Comparison of ENCODE assay signal across 26 mouse cellular contexts in genomic region chr2:104578021-104578420, GRCm38 (mm10). TPM values are rescaled to one million over a fixed set of nuclear protein-coding genes. Genes with fewer than 3 reads are reported as not detected.
A peak's percentile ranks its signal among the peaks of the same experiment; 100 is the strongest.
DNase-seq lines count a peak whose midpoint lies in the region; ATAC-seq and TF ChIP-seq lines count a peak whose summit lies in the region.
"Had no signal": no experiment of that assay in that cellular context is flagged by ENCODE, and none has a peak within 500 bp of the region (broad histone marks: within the 10 kb centered on the region; RNA-seq: fewer than 3 reads in every experiment).

No protein-coding gene starts in this region.

- peaks cover 11% of the 10 kb centered on the region; the same call in 1 of the 2 replicates for H3K4me1 ChIP-seq in G1E (ENCODE audit: insufficient read depth, low read depth, low read length)
- peaks cover 6% of the 10 kb centered on the region; the same call in 1 of the 2 replicates for H3K4me1 ChIP-seq in liver, embryonic 12.5 days
- H3K4me1 ChIP-seq in forebrain, embryonic 11.5 days (replicated peaks; ENCODE audit: control insufficient read depth, insufficient read depth, low read length) = no peaks in the 10 kb centered on the region
- H3K4me1 ChIP-seq: embryonic facial prominence, embryonic 12.5 days; forebrain, embryonic 12.5 days; neural tube, embryonic 13.5 days; stomach, embryonic 15.5 days had no signal

- TF ChIP-seq CTCF in G1E (IDR thresholded peaks at IDR 0.05; ENCODE audit: low read depth, low read length) = no peak

- no peak overlapping the region for H3K4me2 ChIP-seq in liver, embryonic 12.5 days
- H3K4me2 ChIP-seq in forebrain, embryonic 11.5 days (ENCODE audit: low read depth, low read length, severe bottlenecking) = no peak overlapping the region
- H3K4me2 ChIP-seq: embryonic facial prominence, embryonic 12.5 days; forebrain, embryonic 12.5 days; heart, embryonic 15.5 days; hindbrain, embryonic 14.5 days; midbrain, embryonic 15.5 days; neural tube, embryonic 13.5 days; stomach, embryonic 15.5 days had no signal

- H3K9me3 ChIP-seq in G1E (replicated peaks) = no peaks in the 10 kb centered on the region
- no peaks in the 10 kb centered on the region for H3K9me3 ChIP-seq in liver, embryonic 12.5 days (replicated peaks)
- H3K9me3 ChIP-seq in forebrain, embryonic 11.5 days (ENCODE audit: control insufficient read depth, low read length) = no peaks in the 10 kb centered on the region
- H3K9me3 ChIP-seq: embryonic facial prominence, embryonic 12.5 days; forebrain, embryonic 12.5 days; heart, embryonic 15.5 days; megakaryocyte, embryonic 14.5 days; midbrain, embryonic 15.5 days; neural tube, embryonic 13.5 days; stomach, embryonic 15.5 days had no signal

- no peaks in the 10 kb centered on the region for H3K36me3 ChIP-seq in G1E (replicated peaks)
- H3K36me3 ChIP-seq in liver, embryonic 12.5 days = no peaks in the 10 kb centered on the region
- H3K36me3 ChIP-seq in forebrain, embryonic 11.5 days (ENCODE audit: control insufficient read depth, insufficient read depth, low read length) = no peaks in the 10 kb centered on the region
- H3K36me3 ChIP-seq: embryonic facial prominence, embryonic 12.5 days; forebrain, embryonic 12.5 days; heart, embryonic 15.5 days; midbrain, embryonic 15.5 days; neural tube, embryonic 13.5 days; stomach, embryonic 15.5 days had no signal

- H3K9ac ChIP-seq in liver, embryonic 12.5 days = no peak overlapping the region
- no peak overlapping the region for H3K9ac ChIP-seq in forebrain, embryonic 11.5 days (ENCODE audit: low read length)
- H3K9ac ChIP-seq: embryonic facial prominence, embryonic 12.5 days; forebrain, embryonic 12.5 days; heart, embryonic 15.5 days; hindbrain, embryonic 14.5 days; midbrain, embryonic 15.5 days; neural tube, embryonic 13.5 days; stomach, embryonic 15.5 days had no signal

- H3K27ac ChIP-seq in liver, embryonic 12.5 days = no peak overlapping the region
- no peak overlapping the region for H3K27ac ChIP-seq in forebrain, embryonic 11.5 days (ENCODE audit: low read depth, low read length)
- H3K27ac ChIP-seq: embryonic facial prominence, embryonic 12.5 days; forebrain, embryonic 12.5 days; gastrocnemius, adult 2 months; heart, embryonic 15.5 days; hindbrain, embryonic 14.5 days; midbrain, embryonic 15.5 days; neural tube, embryonic 13.5 days; stomach, embryonic 15.5 days had no signal

- no peak for DNase-seq in G1E (ENCODE audit: low spot score)
- DNase-seq in c-Kit-positive CD71-positive TER-119-positive erythroid progenitor cells, embryonic 14.5 days (ENCODE audit: low spot score) = peak; percentile 40
- no peak for DNase-seq in forebrain, embryonic 11.5 days (ENCODE audit: low spot score)
- no peak for DNase-seq in thymus, postnatal 0 days (ENCODE audit: low spot score)
- no peak for DNase-seq in lung, adult 18-20 months
- DNase-seq: adrenal gland, postnatal 14 days; cerebellum, adult 11-12 months; cerebellum, postnatal 14 days; gastrocnemius, adult 2 months; heart, postnatal 4 days; left cerebral cortex, postnatal 4 days; lung, adult 2 months; lung, postnatal 14 days; right cerebral cortex, postnatal 4 days had no signal

- H3K4me3 ChIP-seq in G1E (ENCODE audit: low read depth, low read length) = no peak overlapping the region
- H3K4me3 ChIP-seq in liver, embryonic 12.5 days = no peak overlapping the region
- no peak overlapping the region for H3K4me3 ChIP-seq in forebrain, embryonic 11.5 days (ENCODE audit: low read depth, low read length)
- H3K4me3 ChIP-seq: embryonic facial prominence, embryonic 12.5 days; forebrain, embryonic 12.5 days; gastrocnemius, adult 2 months; heart, embryonic 15.5 days; megakaryocyte, embryonic 14.5 days; midbrain, embryonic 15.5 days; neural tube, embryonic 13.5 days; stomach, embryonic 15.5 days had no signal

- H3K27me3 ChIP-seq in G1E (ENCODE audit: insufficient read depth, low read length) = peaks cover 18% of the 10 kb centered on the region
- H3K27me3 ChIP-seq in liver, embryonic 12.5 days (replicated peaks) = 0 out of 2 replicates have a peak, but pooled peaks cover under 1% of the 10 kb centered on the region
- H3K27me3 ChIP-seq in forebrain, embryonic 11.5 days (ENCODE audit: control insufficient read depth, insufficient read depth, low read length) = no peaks in the 10 kb centered on the region
- H3K27me3 ChIP-seq: embryonic facial prominence, embryonic 12.5 days; forebrain, embryonic 12.5 days; heart, embryonic 15.5 days; midbrain, embryonic 15.5 days; neural tube, embryonic 13.5 days; stomach, embryonic 15.5 days had no signal

- ATAC-seq in G1E (ENCODE audit: extremely low read depth, insufficient number of reproducible peaks, low FRiP score, poor library complexity, severe bottlenecking) = 0 out of 2 replicates have a peak, but pooled peaks have one; percentile 15
- peak; percentile 72 for ATAC-seq in liver, embryonic 12.5 days
- ATAC-seq in megakaryocyte progenitor cell, adult 5-6 weeks (replicated peaks; ENCODE audit: poor library complexity) = peak; percentile 59
- no peak for ATAC-seq in forebrain, embryonic 11.5 days (replicated peaks; ENCODE audit: low FRiP score)
- ATAC-seq in frontal cortex, adult (ENCODE audit: low TSS enrichment) = no peak
- ATAC-seq: inflammation-experienced regulatory T-cells, adult 6 months; midbrain, embryonic 15.5 days had no signal

- 44% methylated on average over 5 of the region's 5 CpGs for WGBS in liver, embryonic 12.5 days (ENCODE audit: insufficient replicate concordance)
- 72% methylated on average over 5 of the region's 5 CpGs for WGBS in forebrain, embryonic 11.5 days

RNA-seq across cellular contexts. Expression of gene Cstf3, which starts 12.3 kb away (rescaled TPM):
- total RNA-seq in G1E (2014; fragmentation: Nextera tagmentation) = 88.1 and 91.7 TPM in 2 replicates
- 30.3 and 30.4 TPM in 2 replicates for total RNA-seq in G1E (2017)
- polyA plus RNA-seq in G1E (2012) = 3.0 and 7.7 TPM in 2 replicates
- 39.4 and 43.2 TPM in 2 replicates for polyA plus RNA-seq in liver, embryonic 12.5 days (2016; fragmentation: Nextera tagmentation; extraction: Ambion mirVana)
- total RNA-seq in megakaryocyte progenitor cell, adult 5-6 weeks (2015) = 41.5 and 60.7 TPM in 2 replicates
- 20.9 and 24.5 TPM in 2 replicates for total RNA-seq in megakaryocyte progenitor cell, adult 5-6 weeks (2017)
- polyA plus RNA-seq in forebrain, embryonic 11.5 days (2014; fragmentation: Nextera tagmentation; extraction: Ambion mirVana) = 94.3 and 106 TPM in 2 replicates
- polyA plus RNA-seq in thymus, postnatal 0 days (2015; fragmentation: Nextera tagmentation; extraction: Ambion mirVana) = 60.5 and 67.0 TPM in 2 replicates

Comparison
In these comparisons a context has a peak if more than half of its experiments do, and no peak if none do; other contexts are left out.
1. ATAC-seq: peak in G1E (single experiment), liver, embryonic 12.5 days (single experiment) and megakaryocyte progenitor cell, adult 5-6 weeks (single experiment); none in forebrain, embryonic 11.5 days (single experiment) and frontal cortex, adult (single experiment).